Mouse (Mus musculus): ENCODE results near the gene Med29.
A peak's percentile ranks its signal among the peaks of the same experiment; 100 is the strongest.

GRCm38 (mm10) chr7:28436932-28437570 is 44.5 kb upstream of the Med29 start, which contains the start of gene Gmfg:
- TF ChIP-seq CTCF (IDR thresholded peaks at IDR 0.05; ENCODE audit: control insufficient read depth, insufficient read depth, insufficient replicate concordance, low read depth, low read length) (peak; percentile 51; the same call in 1 of the 2 replicates), POLR2A (IDR thresholded peaks at IDR 0.05; ENCODE audit: control insufficient read depth, low read depth, low read length) (no peak)
